Mouse (Mus musculus) spleen, adult 18-20 months (tissue): ENCODE data around the gene Pih1d2.

Source experiments
- DNase-seq, 2 experiments: peaks; one replicate each; pipeline ENCODE4 v3.0.0; 2022; ENCODE audit warnings: mixed read lengths in 2 of 2

Gene Pih1d2

DNA sequence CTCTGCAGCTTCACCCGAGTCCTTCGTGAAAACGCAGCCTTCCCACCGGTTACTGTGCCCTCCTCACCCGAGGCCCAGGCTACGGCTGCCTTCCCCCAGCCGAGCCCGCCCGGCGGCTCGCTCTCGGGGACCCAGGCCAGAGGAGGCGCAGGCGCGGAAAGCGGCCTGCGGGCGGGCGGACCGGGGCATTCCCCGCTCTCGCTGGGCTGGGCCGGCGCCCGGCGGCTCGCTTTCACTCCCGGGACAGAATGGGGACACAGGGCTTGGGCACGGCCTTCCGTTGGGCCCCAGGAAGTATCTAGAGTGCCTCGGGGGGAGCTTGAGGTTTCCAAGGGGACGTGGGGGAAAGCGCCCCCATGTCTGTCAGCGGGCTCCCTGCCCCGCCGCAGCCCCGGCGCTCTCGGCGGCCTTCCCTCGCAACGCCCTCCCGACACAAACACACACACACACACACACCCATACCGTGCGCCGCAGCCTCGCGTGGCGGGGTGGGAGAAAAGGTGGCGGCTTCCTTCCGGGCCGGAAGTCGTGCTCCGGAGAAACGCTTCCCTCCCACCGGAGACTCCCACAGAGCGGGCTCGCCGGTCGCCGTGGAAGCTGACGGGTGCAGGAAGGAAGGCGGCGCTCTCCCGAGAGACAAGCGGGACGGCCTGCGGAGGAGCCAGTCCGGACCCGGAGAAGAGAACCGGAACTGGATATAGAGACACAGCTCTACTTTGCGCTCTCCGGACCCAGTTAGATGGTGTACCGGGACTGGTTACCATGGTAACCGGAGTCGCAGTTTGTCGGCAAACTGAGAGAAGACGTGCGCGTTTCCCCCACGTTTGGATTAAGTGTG is at the start of gene Pih1d2, which contains the start of gene Nkapd1:
Pih1d2 (plus strand) TSS at position 556 of the 838 bp plus-strand sequence.
Nkapd1 (minus strand) TSS at position 699 of the 838 bp plus-strand sequence.
- DNase-seq: peak; percentile 74 to 87

GRCm38 (mm10) chr9:50567372-50567771 is 49.7 kb upstream of the Pih1d2 start:
- DNase-seq: no peak

DNA sequence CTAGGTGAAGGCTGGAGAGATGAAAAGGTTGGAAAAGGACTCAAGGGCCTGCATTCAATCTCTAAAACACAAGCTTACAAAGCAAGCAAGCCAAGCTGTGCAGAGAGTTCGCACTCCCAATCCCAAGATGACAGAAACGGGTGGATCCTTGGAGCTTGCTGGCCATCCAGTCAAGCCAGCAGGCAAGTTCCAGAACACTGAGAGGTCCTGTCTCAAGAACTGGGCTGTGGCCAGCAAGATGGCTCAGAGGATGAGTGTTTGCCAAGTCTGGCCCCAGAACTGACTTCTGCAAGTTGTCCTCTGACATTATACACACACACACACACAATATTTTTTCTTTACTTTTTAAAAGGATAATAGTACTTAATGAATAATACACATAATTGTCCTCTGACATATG is 49.2 kb upstream of the Pih1d2 start:
- DNase-seq: no peak

GRCm38 (mm10) chr9:50569599-50570525 is 47.3 kb upstream of the Pih1d2 start:
- no peak for DNase-seq

DNA sequence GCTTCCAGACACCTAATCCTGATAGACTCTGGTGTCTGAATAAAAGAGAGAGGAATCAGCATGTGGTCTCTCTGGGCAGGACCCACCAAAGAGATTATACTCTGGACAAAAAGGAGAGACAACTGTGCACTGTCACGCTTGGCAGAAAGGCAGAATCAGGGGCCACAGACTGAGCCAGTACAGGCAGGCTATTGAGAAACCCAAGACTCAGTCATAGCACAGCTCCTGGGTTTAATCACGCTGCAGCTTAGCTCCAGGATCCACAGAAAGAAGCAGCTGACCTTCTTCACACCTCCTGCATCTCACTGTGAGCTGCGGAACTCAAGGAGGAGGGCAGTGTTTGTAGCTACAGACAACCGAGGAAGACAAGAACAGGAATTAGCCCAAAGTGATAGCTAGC is 36.8 kb upstream of the Pih1d2 start:
- no peak for DNase-seq

DNA sequence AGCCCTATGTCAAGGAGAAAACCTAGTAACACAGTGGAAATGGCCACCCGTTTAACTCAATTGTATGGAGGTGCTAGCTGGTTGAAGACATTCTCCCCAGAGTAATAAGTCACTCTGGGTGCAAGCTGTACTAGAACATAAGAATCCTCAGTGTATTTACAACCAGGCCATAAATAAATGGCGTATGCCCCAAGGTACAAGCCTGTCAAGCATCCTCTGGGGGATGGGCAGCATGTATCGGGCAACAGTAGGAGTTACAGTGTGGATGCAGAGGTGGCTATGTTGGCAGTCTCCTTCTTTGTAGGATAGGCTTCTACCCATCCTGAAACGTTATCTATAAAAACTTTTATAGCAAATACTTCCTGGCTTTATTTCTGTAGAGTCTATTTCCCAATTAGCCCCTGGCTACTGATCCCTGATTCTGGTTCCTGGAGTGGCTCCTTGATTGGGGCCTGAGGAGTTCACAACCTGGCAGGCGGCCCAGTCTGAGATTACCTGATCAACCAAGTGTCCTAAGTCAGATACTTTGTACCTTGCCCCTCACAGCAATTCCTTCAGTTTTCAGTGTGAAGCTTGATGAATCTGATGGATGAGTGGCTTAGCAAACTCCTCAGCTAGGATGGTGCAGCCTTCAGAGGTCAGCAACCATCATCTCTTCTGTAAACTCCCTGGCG is 31.8 kb upstream of the Pih1d2 start:
- no peak for DNase-seq

DNA sequence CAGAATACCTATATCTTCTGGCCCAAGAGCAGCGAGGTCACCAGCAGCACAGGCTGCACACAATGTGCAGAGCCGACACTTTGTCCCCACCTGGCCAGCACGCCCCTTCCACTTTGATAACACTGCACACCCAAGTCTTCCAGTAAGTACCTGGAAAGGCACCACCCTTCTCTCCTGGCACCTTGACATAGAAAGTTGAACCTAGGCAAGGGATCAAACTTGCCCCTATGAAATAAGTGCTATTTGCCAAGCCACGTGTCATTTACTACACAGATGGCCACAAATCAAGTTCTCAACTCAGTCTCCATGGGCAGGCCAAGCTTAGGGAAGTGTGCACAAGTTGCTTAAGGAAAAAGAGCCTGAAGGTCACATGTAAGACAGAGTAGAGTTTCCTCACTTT is 30.2 kb upstream of the Pih1d2 start:
- no peak for DNase-seq

DNA sequence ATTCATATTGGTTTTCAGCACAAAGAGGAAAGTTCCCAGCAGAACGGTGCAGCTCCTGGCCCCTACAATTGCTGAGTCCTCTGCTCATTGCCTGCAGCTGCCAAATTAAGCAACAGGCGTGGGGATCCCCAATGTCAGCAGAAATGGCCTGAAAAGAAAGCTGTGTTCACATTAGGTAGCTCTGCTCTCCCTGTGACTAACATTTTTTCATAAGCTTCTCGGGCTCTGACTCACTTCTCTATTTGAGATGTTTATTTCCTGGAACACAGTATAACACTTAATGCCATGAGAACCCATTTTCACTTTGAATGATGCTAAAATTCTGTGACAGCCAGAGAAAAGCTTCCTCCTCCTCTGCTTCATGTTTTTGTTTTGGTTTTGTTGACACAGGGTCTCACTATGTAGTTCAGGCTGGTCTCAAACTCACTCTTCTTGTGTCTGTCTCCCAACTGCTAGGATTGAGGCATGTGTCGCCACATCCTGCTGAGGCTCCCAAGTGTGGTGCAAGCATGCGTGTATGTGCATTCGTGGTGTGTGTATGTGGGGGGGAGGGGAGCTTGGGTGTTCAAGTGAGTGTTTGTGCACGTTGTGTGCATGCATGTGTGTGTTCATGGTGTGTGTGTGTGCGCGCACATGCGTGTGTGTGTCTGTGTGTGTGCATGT is 26.1 kb upstream of the Pih1d2 start:
- no peak for DNase-seq

DNA sequence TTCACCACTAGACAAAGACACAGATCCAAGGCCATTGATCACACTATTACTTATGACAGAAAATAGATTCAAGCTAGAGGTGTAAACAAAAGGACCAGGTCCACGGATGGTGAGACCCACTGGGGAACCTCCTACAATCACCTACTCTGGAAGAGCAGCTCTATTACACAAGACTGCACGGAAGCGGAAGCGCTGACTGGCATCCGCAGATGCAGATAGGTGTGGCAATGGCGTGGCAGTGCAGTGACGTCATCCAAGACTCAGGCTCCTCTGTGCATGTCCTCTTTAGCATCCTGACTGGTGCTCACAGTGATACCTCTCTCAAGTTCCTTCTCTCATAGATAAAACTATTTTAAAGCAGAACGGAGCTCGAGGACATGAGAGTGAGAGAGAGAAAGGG is 24.2 kb upstream of the Pih1d2 start:
- no peak for DNase-seq

GRCm38 (mm10) chr9:50593544-50593943 is 23.6 kb upstream of the Pih1d2 start:
- peak; percentile 14 to 51 for DNase-seq

GRCm38 (mm10) chr9:50594794-50595417 is 22.2 kb upstream of the Pih1d2 start:
- DNase-seq: no peak

DNA sequence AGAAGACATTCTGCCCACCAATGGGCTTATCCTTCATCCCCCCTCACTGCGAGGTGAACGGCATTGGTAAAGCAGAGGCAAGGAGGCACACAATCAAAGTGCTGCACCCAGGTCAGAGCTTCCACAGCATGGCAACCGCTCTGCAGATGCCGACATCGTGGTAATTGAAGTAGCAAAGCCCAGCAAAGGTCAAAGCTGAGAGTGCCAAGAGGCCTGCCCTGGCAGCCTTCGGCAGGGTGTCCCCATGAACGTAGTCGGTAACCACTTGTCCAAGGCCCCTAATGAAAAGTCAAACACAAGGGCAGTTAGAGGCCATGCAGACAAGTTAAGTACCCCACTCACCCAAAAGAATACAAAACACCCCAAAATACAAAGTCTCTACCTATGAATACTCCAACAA is 20.1 kb upstream of the Pih1d2 start:
- no peak for DNase-seq

DNA sequence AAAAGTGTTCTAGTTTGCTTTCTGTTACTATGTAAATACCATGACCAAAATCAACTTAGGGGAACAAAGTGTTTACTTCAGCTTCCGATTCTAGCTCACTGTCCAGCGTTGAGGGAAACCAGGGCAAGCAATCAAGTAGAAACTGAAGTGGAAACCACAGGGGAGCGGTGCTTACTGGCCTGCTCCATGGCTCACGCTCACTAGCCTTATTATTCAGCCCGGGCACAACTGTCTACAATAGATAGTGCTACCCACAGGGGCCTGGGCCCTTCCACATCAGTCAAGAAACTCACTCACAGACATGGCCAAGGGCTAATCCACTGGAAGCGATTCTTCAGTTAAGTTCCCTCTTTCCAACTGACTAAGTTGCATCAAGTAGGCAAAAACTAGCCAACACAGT is 15.6 kb upstream of the Pih1d2 start:
- DNase-seq: no peak

DNA sequence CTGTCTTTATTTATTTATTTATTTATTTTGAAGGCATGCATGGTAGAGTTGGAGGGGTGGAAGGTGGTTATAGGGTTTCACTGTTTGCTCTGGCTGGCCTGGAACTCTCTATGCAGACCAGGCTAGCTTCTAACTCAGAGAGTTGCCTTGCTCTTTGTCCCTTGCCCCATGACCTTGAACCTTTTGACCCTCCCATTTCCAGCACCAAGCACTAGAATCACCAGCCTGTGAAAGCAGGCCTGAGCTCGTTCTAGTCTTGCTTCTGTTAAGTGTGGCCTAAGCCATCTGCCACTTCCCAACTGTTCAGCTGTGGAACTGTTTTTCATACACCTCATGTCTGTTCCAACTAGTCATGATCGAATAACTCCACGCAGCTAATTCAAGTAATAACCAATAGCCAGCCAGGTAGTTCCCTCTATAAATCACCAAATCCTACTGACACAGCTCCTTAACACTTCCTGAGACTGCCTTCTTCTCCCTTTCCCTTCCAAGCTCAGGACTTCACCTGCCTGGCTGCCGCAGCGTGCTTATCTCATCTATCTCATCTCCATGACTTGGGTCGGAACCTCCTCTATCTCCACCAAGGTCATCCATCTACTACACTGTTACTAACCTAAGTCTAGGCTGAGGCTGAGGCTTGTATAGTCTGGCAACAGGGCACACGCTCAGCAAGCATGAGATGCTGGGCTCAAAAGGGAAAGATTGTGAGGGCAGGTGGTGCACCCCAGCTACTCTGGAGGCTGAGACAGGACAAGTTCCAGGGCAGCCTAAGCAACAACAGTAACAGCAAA is 14.9 kb upstream of the Pih1d2 start:
- no peak for DNase-seq

- DNase-seq: peak; percentile 85 to 87
Measured at GRCm38 (mm10) chr9:50603189-50603997, 13.7 kb upstream of the Pih1d2 start, which contains the start of the genes Sdhd and Timm8b. TSS of gene Sdhd (minus strand) at chr9:50603812. TSS of gene Timm8b (plus strand) at chr9:50603910.

DNA sequence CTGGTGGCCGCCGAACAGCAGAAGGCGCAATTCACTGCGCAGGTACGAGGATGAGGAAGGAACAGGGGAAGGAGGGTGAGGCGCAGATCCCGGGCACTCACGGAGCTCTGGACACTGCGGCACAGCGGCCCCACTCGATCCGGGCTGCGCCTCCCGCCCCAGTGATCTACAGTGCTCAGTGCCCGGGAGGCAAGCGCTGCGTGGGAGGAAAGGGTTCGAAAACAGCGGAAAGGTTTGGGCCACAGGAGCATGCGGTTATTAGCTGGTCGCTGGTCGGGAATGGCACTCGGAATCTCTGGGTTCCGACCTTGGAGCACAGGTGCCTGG is 13.2 kb upstream of the Pih1d2 start:
- DNase-seq: no peak

DNA sequence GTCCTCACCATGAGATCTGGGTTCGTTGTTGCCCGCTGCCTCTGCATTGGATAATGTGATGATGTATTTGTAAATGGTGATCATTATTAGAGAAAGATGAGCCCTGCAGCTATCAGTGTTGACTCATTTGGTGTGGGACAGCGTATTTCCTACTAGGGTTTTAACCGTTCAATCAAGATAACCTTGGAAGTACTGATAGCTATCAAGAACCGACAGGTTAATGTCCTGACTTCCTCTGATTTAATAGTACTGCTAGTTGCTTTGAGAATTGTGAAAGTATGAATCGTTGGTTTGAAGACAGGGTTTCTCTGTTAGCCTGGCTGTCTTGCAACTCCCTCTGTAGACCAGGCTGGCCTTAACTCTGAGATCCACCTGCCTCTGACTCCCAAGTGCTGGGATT is 12.8 kb upstream of the Pih1d2 start:
- no peak for DNase-seq

DNA sequence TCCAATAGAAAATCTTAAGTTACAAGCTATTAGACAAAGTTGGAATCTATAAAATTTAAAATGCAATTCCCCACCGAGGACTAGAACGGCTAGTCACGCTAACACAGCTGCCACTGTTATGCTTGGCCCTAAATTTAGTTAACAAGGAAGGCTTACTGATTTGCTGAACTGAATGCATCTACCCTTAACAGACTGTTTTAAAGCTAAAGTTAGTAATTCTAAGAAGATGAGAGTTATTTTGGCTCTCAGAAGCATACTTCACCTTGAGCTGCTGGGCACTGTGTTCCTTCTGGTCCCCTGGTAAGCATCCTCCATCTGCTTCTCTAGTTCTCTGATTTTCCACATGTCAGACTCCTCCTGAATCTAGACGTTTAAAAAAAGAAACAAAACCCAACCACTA is 5.0 kb upstream of the Pih1d2 start:
- no peak for DNase-seq

- DNase-seq: no peak
Measured at GRCm38 (mm10) chr9:50616161-50616560, 960 bp upstream of the Pih1d2 start.

DNA sequence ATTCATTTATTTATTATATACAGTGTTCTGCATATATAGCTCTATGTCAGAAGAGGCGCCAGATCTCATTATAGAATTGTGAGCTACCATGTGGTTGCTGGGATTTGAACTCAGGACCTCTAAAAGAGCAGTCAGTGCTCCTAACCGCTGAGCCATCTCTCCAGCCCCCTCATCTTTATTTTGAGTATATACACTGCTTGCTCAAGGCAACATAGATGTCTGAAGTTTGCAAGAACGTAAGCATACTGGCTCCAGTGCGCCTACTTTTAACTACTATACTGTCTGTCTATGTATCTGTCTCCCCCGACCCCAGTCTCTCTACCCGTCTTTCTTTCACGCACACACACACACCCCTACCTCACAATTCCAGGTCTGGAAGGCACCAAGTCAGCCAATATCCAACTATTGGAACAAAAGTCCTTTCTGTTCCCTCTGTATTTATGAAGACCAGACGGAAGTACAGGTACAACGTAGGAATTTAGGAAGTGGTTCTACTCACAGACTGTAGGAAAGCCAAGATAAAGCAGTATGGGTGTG is 741 bp downstream of the Pih1d2 start:
- no peak for DNase-seq
